Mouse (Mus musculus) kidney, adult 11 months (tissue): ENCODE measurements around the gene Ank3.
A peak's percentile ranks its signal among the peaks of the same experiment; 100 is the strongest.

Experiments
- DNase-seq: peaks from one replicate; pipeline ENCODE4 v3.0.0; 2022

The Ank3 gene

DNA sequence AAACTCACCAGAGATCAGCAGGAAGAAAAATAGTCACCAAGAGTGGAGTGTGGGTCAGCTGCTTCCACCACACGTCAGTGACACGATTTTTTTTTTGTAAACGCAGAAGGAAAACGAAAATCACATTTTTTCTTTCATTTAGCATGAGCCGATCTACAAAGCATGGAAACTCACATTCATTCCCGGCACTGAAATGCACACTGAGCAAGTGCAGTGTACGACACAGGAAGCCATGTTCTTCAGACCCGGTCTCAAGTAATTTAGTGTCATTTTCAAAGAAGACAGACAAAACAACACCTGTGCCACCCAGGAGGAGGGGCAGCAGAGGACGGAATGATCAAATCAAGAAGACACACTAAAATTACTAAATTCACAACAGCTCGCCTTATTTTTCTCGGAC, 625.3 kb downstream of the Ank3 start:
- DNase-seq: no peak

DNA sequence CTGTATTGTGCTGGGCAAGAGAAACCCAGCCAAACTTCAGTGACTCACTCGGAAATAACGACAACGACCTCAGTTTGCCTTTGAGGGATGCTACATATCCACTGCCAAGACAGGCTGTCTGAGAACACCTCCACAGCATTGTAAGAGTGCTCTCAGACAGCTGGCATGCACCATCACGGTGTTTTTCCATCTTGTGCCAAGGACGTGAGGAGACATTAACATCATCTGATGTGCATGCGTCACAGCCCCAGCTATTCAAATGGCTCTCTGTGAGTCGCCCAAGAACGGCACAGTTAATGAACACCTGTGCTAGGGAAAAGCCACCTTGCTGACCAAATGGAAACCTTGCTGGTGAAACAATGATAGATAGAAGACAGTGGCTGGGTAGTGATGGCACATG, 633.4 kb downstream of the Ank3 start:
- DNase-seq: peak; percentile 15

DNA sequence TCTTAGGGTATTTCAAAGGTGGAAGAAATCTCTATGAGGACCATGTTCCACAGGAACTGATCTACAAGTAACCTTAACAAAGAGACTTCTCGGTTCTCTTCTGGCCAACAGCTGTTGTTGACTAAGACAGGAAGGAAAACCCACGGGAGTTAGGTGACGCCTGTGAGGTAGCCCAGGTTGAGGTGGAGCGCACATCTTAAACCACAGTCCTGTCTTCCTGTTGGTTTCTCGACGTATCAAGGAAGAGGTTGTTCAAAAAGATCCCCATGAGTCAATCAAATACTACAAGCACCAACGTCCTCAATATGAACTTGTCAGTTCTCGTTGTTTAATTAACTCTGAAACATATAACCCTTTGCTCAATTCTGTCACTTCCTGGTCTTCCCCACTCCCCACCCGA, 634.4 kb downstream of the Ank3 start:
- DNase-seq: no peak

- no peak for DNase-seq
These were observed 635.3 kb downstream of the Ank3 start for GRCm38 (mm10) chr10:70033856-70034255.

- DNase-seq: no peak
These were observed 641.3 kb downstream of the Ank3 start for GRCm38 (mm10) chr10:70039871-70040291.

DNA sequence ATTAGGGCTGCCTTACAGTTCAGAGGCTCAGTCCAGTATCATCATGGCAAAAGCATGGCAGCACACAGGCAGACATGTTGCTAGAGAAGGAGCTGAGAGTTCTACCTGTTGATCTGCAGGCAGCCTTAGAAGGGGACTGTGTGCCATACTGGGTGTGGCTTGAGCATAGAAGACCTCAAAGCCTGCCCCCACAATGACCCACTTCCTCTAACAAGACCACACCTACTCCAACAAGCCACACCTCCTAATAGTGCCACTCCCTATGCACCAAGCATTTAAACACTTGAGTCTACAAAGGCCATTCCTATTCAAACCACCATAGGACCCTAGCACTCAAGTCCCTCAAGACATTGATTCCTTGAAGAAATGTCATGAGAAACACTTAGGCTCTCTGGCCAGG, 643.0 kb downstream of the Ank3 start:
- DNase-seq: no peak

DNA sequence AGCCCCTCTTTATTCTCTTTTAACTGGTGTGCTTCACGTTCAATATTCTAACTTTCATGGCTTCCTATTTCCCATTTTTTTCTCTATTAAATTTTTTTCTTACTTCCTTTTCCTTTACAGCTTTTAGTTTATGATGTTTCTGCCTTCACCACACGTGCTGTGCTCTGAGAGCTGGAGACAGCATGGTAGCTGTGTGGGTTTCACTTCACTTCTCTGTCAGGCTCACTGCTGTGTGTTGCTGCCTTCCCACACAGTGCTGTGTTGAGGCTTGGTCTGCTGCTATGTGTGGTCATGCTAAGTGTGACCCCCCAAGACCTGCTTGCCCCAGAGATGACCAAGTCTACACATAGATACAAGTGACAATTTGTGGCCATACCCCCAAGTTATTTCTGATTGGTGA, 647.1 kb downstream of the Ank3 start:
- DNase-seq: no peak

GRCm38 (mm10) chr10:70049771-70050170, 651.2 kb downstream of the Ank3 start:
- no peak for DNase-seq

DNA sequence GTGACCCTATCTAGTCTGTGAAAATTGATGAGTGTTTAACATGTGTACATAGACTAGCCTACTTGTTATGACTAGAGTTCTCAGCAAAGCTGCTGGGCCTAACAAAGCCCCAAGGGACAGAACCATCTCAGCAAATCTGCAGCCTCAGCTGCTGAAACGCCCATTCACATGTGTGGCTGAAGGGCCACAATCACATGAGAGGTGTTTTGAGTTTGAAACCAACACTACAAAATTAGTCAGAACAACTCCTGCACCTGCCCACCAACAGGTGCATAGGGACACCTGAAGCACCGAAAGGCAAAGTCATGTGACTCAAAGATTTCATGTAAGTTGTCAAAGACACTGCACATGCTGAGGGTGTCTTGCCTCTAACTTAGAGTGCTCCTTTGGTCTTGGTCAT, 656.7 kb downstream of the Ank3 start:
- DNase-seq: no peak

GRCm38 (mm10) chr10:70057064-70057463, 658.5 kb downstream of the Ank3 start:
- DNase-seq: no peak

DNA sequence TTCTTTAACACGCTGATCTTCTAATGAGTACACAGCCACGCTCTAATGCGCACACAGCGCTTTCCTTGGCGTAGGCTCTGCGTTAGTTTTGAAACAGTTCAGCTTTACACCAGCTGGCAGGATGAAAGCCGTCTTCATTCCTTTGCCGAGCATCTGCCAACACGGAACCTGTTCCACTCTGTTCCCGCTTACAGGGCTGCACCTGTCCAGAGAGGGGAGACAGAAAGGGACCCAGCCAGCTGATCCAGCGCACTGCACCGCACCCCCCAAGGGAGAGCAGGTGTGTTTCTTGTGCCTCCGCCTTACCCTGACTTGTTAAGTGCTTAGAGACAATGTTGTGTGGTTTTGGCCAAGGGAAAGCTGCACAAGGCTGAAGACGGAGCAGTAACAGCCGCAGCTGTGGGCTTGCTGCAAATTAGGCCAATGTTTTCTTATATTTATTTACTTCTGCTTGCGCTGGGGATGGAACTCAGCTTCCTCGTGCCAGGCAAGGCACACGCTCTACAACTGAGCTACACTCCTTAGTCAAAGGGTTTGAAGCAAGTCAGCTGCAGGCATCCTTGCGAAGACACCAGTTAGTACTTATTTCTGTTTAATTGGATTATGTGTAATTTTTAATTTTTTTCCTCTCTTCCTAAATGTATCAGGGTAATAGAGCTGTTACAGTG, 661.6 kb downstream of the Ank3 start:
- peak; percentile 45 for DNase-seq

DNA sequence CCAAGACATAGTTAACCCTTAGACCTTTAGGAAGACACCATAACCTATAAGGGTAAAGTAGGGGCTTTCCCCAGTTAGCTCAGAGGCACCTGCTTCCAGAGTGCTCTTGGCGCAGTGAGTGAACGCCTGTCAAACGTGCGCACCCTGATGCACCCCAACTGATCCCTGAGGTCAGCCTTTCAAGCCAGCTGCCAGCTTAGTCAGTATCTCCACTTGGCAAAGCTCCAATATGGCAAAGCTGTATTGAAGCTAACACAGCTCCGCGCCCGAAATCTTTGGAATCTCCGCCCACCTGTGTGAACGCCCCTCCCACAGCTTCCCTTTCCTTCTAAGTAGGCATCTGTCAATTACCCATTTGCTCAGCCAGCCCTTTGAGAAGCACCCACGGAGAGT, 662.1 kb downstream of the Ank3 start:
- peak; percentile 57 for DNase-seq

GRCm38 (mm10) chr10:70063881-70064555, 665.4 kb downstream of the Ank3 start:
- no peak for DNase-seq

GRCm38 (mm10) chr10:70065191-70065590, 666.6 kb downstream of the Ank3 start:
- no peak for DNase-seq

- no peak for DNase-seq
These were observed 668.1 kb downstream of the Ank3 start for GRCm38 (mm10) chr10:70066497-70067168.

DNA sequence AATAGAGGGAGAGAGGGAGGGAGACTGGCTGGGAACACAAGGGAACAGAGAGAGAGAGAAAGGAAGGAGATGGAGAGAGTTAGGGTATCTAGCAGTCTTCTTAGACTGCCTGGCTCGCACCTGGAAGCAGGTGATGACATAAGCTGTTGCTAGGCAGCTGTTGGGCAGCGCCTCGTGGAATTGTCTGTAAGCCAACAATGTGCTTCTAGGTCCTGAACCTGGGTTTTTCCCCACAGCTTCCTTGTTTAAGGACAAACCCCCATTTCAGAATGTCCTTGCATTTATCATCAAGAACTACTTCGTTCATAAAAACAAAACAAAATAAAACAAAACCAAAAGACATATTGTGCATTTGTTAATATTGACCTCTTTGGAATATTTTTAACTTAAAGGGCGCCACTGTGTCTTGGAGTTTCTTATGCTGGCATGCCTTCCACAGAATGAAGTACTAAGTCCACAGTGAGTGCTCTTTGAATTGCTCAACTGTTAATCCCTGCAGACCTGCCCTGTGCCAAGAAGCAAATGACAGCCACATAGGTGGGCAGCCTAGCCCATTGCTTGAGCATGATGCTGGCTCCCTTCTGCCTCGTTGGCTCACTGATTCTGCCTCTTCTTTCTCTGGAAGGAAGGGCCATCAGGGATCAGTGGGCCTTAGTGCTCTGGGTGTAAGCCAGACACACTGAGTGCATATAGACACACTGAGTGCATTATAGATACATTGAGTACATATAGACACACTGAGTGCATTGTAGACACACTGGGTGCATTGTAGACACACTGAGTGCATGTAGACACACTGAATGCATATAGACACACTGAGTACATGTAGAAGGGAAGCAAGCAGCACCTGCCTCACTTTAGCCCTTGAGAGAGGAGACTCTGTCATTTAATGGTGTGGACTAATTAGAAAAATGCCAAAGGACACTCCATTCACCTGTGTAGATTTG, 668.9 kb downstream of the Ank3 start:
- DNase-seq: peak; percentile 59

- no peak for DNase-seq
These were observed 670.7 kb downstream of the Ank3 start for GRCm38 (mm10) chr10:70069321-70069720.

DNA sequence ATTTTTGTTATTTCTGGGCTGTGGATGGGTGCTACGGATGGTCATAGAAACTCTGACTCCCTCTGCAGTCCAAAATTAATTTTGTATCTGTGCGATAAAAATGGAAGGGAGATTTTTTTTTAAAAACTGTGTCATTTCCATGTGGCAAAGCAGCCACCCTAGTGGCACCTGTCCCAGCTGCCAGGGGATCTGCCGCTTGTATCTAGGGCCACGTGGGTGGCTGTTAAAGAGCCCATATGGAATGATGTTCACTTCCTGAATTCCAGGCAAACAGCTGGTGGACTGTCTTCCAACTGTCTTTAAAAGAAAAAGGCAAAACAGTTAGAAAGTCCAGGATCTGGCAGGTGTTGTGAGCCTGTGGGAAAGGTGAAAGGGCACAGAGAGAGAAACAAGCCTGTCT, 672.8 kb downstream of the Ank3 start:
- DNase-seq: no peak
